Mouse (Mus musculus) neural tube, embryonic 15.5 days (tissue): ENCODE data around the gene Gmnc. TPM values are rescaled to one million over a fixed set of nuclear protein-coding genes. Genes with fewer than 3 reads are reported as not detected.
A peak's percentile ranks its signal among the peaks of the same experiment; 100 is the strongest.

Source experiments
- ATAC-seq: fragments of 200-750 bp; cut with Nextera tagmentation; 2 replicates; pipeline ENCODE4 v1.8.0; 2017; ENCODE audit warnings: mild to moderate bottlenecking, moderate TSS enrichment, moderate library complexity; ENCODE audit not compliant: low FRiP score
- H3K27ac ChIP-seq: fragments of 300-500 bp; sonication (generic); replicated peaks from 2 replicates; pipeline ENCODE4 v1.5.1; 2015; ENCODE audit warnings: mild to moderate bottlenecking, inconsistent platforms
- H3K27me3 ChIP-seq: fragments of 300-500 bp; sonication (generic); replicated peaks from 2 replicates; pipeline ENCODE4 v1.6.1; 2015; ENCODE audit warnings: inconsistent platforms
- H3K36me3 ChIP-seq: fragments of 300-500 bp; sonication (generic); 2 replicates; pipeline ENCODE4 v1.6.1; 2015; ENCODE audit warnings: inconsistent platforms
- H3K4me1 ChIP-seq: fragments of 300-500 bp; sonication (generic); 2 replicates; pipeline ENCODE4 v1.6.1; 2015; ENCODE audit warnings: inconsistent platforms
- H3K4me2 ChIP-seq: fragments of 300-500 bp; sonication (generic); 2 replicates; pipeline ENCODE4 v1.6.1; 2015; ENCODE audit warnings: inconsistent platforms, mild to moderate bottlenecking, moderate library complexity
- H3K4me3 ChIP-seq: fragments of 300-500 bp; sonication (generic); replicated peaks from 2 replicates; pipeline ENCODE4 v1.5.1; 2015; ENCODE audit warnings: mild to moderate bottlenecking, inconsistent platforms
- H3K9ac ChIP-seq: fragments of 300-500 bp; sonication (generic); replicated peaks from 2 replicates; pipeline ENCODE4 v1.6.1; 2015; ENCODE audit warnings: mild to moderate bottlenecking, inconsistent platforms
- H3K9me3 ChIP-seq: fragments of 300-500 bp; sonication (generic); replicated peaks from 2 replicates; pipeline ENCODE4 v1.6.1; 2016; ENCODE audit warnings: inconsistent platforms
- WGBS: fragments of 180-500 bp; shearing (Covaris S2); methylation state at CpG from one replicate; pipeline ENCODE4 v1.1.7; 2015; ENCODE audit warnings: mixed read lengths; 5-methylcytosine and 5-hydroxymethylcytosine counted together
- polyA plus RNA-seq: library from polyadenylated mRNA; unstranded; fragments of >200 nt; fragmentation: Nextera tagmentation; extraction: Ambion mirVana; gene quantifications from 2 replicates; pipeline ENCODE4 v1.2.1, GENCODE M21; 2015

Gmnc gene
- polyA plus RNA-seq, 1 experiment from 2014 or later: 1.3 TPM

DNA sequence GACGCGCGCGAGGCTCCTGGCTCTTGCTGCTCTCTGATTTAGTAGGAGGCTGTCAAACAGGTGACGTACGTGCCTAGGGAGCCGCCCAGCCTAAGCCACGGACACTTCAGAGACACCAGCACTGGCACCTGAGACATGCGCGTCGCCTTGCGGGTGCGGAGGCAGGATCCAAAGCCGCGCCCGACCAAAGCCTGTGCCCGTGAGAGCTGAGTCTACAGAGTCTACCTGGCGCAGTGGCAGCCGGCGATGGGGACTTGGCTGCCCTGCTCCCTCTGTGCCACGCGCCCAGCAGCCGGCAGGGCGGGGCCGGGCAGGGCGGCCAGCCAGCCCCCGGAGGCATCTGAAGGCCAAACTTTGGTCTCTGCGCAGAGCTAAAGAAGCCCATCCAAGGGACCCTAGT is 23.5 kb downstream of the Gmnc start:
- WGBS: 3% methylated on average over 28 of the region's 28 CpGs
- peak overlapping the region; percentile 44 for H3K4me3 ChIP-seq
- H3K4me1 ChIP-seq: peaks cover 6% of the 10 kb centered on the region
- ATAC-seq: peak; percentile 69
- H3K36me3 ChIP-seq: no peaks in the 10 kb centered on the region
- H3K9me3 ChIP-seq: no peaks in the 10 kb centered on the region
- H3K4me2 ChIP-seq: peak overlapping the region; percentile 86
- peaks cover 9% of the 10 kb centered on the region; the same call in 1 of the 2 replicates for H3K27me3 ChIP-seq
- peak overlapping the region; percentile 45 for H3K9ac ChIP-seq
- no peak overlapping the region for H3K27ac ChIP-seq

DNA sequence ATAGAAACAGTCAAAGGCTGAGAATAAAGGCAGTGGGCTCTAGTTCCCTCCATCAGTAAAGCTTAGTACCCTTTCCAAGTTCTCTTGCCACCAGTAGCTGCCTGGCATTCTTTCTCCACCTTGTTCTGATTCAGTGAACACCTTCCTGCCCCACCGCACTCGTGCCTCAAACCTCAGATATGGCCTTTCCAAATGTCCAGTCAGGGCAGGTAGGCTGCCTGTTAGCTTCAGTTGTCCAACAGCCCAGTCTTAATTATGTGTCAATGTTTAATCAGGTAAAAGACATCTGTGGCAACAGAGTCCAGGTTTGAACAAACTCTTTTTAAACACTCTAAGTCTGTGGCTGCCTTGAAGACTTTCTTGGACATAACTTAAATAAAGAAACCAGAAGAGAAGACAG is 24.6 kb downstream of the Gmnc start:
- Histone ChIP-seq H3K36me3 (no peaks in the 10 kb centered on the region), H3K27ac (no peak overlapping the region), H3K27me3 (peaks cover 9% of the 10 kb centered on the region; the same call in 1 of the 2 replicates), H3K9ac (no peak overlapping the region), H3K4me1 (peaks cover 6% of the 10 kb centered on the region), H3K4me3 (no peak overlapping the region), H3K4me2 (no peak overlapping the region), H3K9me3 (no peaks in the 10 kb centered on the region)
- no peak for ATAC-seq
- 87% methylated on average over 2 of the region's 2 CpGs for WGBS

DNA sequence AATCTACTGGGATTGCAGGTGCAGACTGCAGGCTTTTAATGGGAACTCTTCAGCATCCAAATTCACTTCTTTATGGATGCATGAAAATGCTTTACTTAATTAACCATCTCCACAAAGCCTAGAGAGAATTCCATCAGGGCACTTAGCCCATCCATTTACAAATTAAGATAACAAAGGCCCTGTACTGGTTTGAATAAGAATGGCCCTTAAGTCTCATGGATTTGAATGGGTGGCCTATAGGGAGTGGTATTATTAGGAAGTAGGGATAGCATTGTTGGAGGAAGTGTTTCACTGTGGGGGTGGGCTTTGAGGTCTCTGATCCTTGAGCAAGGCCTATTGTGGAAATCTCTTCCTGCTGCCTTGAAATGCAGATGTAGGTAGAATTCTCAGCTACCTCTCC is 29.5 kb downstream of the Gmnc start:
- no peaks in the 10 kb centered on the region; the same call in 1 of the 2 replicates for H3K27me3 ChIP-seq
- H3K9ac ChIP-seq: no peak overlapping the region
- no peak overlapping the region for H3K27ac ChIP-seq
- no peaks in the 10 kb centered on the region for H3K36me3 ChIP-seq
- H3K4me1 ChIP-seq: no peaks in the 10 kb centered on the region
- H3K4me3 ChIP-seq: no peak overlapping the region
- no peak for ATAC-seq
- no peaks in the 10 kb centered on the region for H3K9me3 ChIP-seq
- no peak overlapping the region for H3K4me2 ChIP-seq

DNA sequence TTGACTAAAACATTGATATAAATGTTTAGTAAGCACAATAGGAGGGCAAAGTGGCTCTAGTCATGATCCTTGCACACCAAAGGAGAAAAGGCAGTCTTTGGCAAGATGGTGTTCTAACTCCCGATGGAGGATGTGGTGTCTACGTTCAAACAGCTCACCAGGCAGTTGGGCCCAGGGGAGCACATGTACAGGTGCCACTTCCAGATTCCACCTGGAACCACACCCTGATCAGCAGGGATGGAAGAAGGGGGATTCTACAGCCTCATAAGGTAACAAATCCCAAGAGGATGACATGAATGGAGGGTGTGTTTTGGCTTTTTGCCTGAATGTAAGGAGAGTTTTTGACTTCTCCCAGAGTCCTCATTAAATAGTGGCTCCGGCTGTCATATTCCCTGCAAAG is 39.9 kb downstream of the Gmnc start:
- H3K36me3 ChIP-seq: no peaks in the 10 kb centered on the region
- no peak overlapping the region for H3K27ac ChIP-seq
- H3K27me3 ChIP-seq: no peaks in the 10 kb centered on the region
- no peaks in the 10 kb centered on the region for H3K9me3 ChIP-seq
- H3K9ac ChIP-seq: no peak overlapping the region
- no peak overlapping the region for H3K4me2 ChIP-seq
- ATAC-seq: no peak
- WGBS: 89% methylated on average over 3 of the region's 3 CpGs
- H3K4me1 ChIP-seq: no peaks in the 10 kb centered on the region
- no peak overlapping the region for H3K4me3 ChIP-seq

DNA sequence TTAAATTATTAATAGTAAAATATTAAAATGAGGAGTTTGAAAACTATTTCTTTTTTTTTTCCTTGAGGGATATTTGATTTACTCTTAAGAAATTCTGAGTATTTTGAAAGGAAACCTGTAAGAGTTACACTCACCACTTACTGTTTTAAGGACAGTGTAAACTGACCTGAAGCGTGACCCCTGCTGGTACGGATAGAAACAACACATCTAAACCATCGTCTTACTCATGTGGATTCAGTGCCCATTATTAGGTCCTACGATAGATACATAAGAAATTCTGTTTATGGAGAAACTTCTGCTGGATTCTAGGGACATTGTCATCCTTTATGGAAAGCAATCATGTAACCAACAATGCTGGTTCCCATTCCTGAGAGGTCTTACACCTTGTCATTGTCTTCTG is 41.2 kb downstream of the Gmnc start:
- ATAC-seq: no peak
- Histone ChIP-seq H3K9ac (no peak overlapping the region), H3K9me3 (no peaks in the 10 kb centered on the region), H3K4me2 (no peak overlapping the region), H3K27me3 (no peaks in the 10 kb centered on the region), H3K27ac (no peak overlapping the region), H3K36me3 (no peaks in the 10 kb centered on the region), H3K4me3 (no peak overlapping the region), H3K4me1 (no peaks in the 10 kb centered on the region)
- 55% methylated on average over 4 of the region's 4 CpGs for WGBS

DNA sequence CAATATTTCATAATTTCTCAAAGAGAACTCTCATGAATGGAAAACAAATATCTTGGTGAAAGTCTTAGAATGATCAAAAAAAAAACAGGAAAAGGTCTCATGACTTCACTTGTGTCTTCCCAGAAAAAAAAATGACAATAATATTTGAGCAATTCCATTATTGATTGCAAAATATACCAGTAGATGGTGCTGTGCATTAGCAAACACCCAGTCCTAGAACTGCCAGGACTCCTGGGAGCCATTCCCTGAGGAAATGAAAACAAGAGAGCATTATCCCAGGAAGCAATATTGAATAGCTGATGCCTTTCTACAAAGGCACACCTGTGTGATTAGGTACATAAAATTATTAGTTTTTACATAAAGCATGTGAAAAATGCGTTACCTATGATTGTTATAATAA is 87.5 kb downstream of the Gmnc start:
- Histone ChIP-seq H3K4me2 (no peak overlapping the region), H3K27ac (no peak overlapping the region), H3K9me3 (no peaks in the 10 kb centered on the region), H3K27me3 (peaks cover 14% of the 10 kb centered on the region; the same call in 1 of the 2 replicates), H3K4me1 (peaks cover 6% of the 10 kb centered on the region; the same call in 1 of the 2 replicates), H3K4me3 (no peak overlapping the region), H3K36me3 (no peaks in the 10 kb centered on the region), H3K9ac (no peak overlapping the region)
- WGBS: 88% methylated on average over 1 of the region's 1 CpGs
- ATAC-seq: no peak

DNA sequence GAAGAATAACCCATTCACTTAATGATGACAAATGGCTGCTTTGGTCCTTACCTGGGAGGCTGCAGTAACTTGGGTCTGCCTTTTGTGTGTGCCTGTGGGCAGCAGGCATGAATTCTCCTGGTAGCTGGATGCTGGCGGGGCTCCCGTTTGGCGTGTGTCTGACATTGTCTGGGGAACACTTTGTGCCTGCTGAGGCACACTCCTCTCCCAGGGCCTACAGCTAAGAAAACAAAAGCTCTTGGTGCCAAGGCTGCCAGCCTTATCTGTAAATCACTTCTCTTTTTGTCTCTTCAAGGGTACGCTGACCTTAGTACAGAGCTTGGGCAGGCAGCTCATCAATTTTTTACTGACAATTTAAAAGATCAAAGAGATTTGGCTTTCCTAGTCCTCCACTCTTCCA is 90.0 kb downstream of the Gmnc start:
- H3K4me3 ChIP-seq: no peak overlapping the region
- ATAC-seq: peak; percentile 72; the same call in 1 of the 2 replicates
- no peaks in the 10 kb centered on the region for H3K36me3 ChIP-seq
- H3K9me3 ChIP-seq: no peaks in the 10 kb centered on the region
- 9% methylated on average over 4 of the region's 4 CpGs for WGBS
- H3K9ac ChIP-seq: no peak overlapping the region
- no peak overlapping the region for H3K4me2 ChIP-seq
- peaks cover 14% of the 10 kb centered on the region; the same call in 1 of the 2 replicates for H3K27me3 ChIP-seq
- no peak overlapping the region for H3K27ac ChIP-seq
- peaks cover 6% of the 10 kb centered on the region; the same call in 1 of the 2 replicates for H3K4me1 ChIP-seq

DNA sequence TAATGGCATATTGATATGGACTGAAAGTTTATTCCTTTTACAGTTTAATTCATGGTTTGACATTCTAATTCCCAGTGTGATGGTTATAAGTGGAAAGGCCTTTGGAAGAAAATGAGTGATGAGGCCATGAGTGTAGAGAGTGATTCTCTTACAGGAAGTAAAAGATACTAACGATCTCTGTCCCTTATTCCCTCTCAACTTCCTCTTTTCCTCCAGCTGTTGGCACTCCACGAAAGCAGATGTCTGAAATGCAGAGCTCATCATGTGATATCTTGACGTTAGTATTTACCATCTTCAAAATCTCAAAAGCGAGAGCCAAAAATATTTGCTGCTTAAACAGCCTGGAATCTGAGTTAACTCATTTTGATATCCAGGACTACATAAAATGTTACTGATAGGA is 105.1 kb downstream of the Gmnc start:
- no peaks in the 10 kb centered on the region for H3K4me1 ChIP-seq
- no peaks in the 10 kb centered on the region for H3K27me3 ChIP-seq
- no peak overlapping the region for H3K4me2 ChIP-seq
- H3K36me3 ChIP-seq: no peaks in the 10 kb centered on the region
- 77% methylated on average over 4 of the region's 4 CpGs for WGBS
- no peak overlapping the region for H3K9ac ChIP-seq
- ATAC-seq: no peak
- no peaks in the 10 kb centered on the region for H3K9me3 ChIP-seq
- H3K27ac ChIP-seq: no peak overlapping the region
- no peak overlapping the region for H3K4me3 ChIP-seq

DNA sequence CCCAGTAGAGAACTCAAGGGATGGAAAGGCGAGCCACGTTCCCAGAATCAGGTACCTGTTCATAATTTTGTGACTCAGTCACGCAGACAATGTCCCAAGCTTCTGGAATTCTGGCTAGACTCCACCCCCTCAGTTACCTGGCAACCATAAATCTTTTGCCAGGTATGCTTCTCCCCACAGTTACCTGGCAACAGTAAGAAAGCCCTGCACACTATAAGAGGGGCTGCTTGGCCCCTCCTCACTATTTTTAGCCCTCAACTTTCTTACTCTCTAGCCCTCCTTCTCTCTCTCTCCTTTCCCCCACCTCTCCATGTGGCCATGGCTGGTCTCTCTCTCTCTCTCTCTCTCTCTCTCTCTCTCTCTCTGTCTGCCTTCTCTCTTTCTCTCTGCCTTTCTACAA is 114.6 kb downstream of the Gmnc start:
- 82% methylated on average over 3 of the region's 3 CpGs for WGBS
- H3K36me3 ChIP-seq: no peaks in the 10 kb centered on the region
- no peak overlapping the region for H3K27ac ChIP-seq
- no peak overlapping the region for H3K4me2 ChIP-seq
- no peaks in the 10 kb centered on the region for H3K4me1 ChIP-seq
- no peak overlapping the region for H3K9ac ChIP-seq
- no peak for ATAC-seq
- no peak overlapping the region for H3K4me3 ChIP-seq
- no peaks in the 10 kb centered on the region for H3K9me3 ChIP-seq
- H3K27me3 ChIP-seq: no peaks in the 10 kb centered on the region
